Mouse (Mus musculus) intestine, embryonic 16.5 days (tissue): ENCODE results near the gene Wdcp. TPM values are rescaled to one million over a fixed set of nuclear protein-coding genes. Genes with fewer than 3 reads are reported as not detected.

Experiments
- ATAC-seq: fragments of 200-750 bp; cut with Nextera tagmentation; 2 replicates; pipeline ENCODE4 v1.8.0; 2017; ENCODE audit warnings: moderate TSS enrichment, moderate library complexity
- H3K27ac ChIP-seq: fragments of 300-500 bp; sonication (generic); 2 replicates; pipeline ENCODE4 v1.5.1; 2014; ENCODE audit warnings: mild to moderate bottlenecking, low read length
- H3K27me3 ChIP-seq: fragments of 300-500 bp; sonication (generic); replicated peaks from 2 replicates; pipeline ENCODE4 v1.6.1; 2014; ENCODE audit warnings: low read length, control low read depth, mixed read lengths; ENCODE audit not compliant: control insufficient read depth, insufficient read depth
- H3K36me3 ChIP-seq: fragments of 300-500 bp; sonication (generic); 2 replicates; pipeline ENCODE4 v1.6.1; 2014; ENCODE audit warnings: low read length, control low read depth; ENCODE audit not compliant: control insufficient read depth, insufficient read depth
- H3K4me1 ChIP-seq: fragments of 300-500 bp; sonication (generic); 2 replicates; pipeline ENCODE4 v1.6.1; 2014; ENCODE audit warnings: low read length, control low read depth, mixed read lengths; ENCODE audit not compliant: control insufficient read depth, insufficient read depth
- H3K4me2 ChIP-seq: fragments of 300-500 bp; sonication (generic); 2 replicates; pipeline ENCODE4 v1.6.1; 2014; ENCODE audit warnings: low read depth, low read length, control low read depth
- H3K4me3 ChIP-seq: fragments of 300-500 bp; sonication (generic); 2 replicates; pipeline ENCODE4 v1.5.1; 2014; ENCODE audit warnings: mild to moderate bottlenecking, low read length
- H3K9ac ChIP-seq: fragments of 300-500 bp; sonication (generic); 2 replicates; pipeline ENCODE4 v1.6.1; 2014; ENCODE audit warnings: low read depth, low read length
- H3K9me3 ChIP-seq: fragments of 300-500 bp; sonication (generic); 2 replicates; pipeline ENCODE4 v1.6.1; 2016; ENCODE audit warnings: low read length, control low read depth; ENCODE audit not compliant: control insufficient read depth
- WGBS: fragments of 180-500 bp; shearing (Covaris S2); extraction: QIAGEN DNeasy Blood & Tissue Kit; methylation state at CpG from one replicate; pipeline ENCODE4 v1.1.7; 2014; 5-methylcytosine and 5-hydroxymethylcytosine counted together
- polyA plus RNA-seq: library from polyadenylated mRNA; unstranded; fragments of >200 nt; fragmentation: Nextera tagmentation; extraction: Ambion mirVana; gene quantifications from 2 replicates; pipeline ENCODE4 v1.2.1, GENCODE M21; 2015

Wdcp gene
- polyA plus RNA-seq, 1 experiment from 2014 or later, result 12.4 TPM

DNA sequence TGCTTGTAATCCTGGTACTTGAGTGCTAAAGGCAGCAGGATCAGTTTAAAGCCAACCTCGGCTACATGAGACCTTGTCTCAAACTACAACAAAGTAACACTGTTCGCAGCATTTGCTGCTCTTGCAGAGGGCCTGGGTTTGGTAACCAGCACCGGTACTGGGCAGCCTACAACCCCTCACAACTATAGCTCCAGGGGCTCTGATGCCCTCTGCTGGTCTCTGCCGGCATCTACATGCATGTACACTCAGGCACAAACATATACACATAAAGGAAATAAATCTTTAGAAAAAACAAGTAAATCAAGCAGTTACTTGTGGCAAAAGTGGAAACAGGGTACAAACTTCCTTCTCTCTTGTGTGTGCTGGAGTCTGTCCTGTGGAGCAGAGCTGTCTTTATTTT lies 19.6 kb downstream of the Wdcp start:
- no peak for ATAC-seq
- H3K9ac ChIP-seq, result no peak overlapping the region
- H3K36me3 ChIP-seq, result no peaks in the 10 kb centered on the region
- H3K4me3 ChIP-seq, result no peak overlapping the region
- 0 out of 2 replicates have a peak, but pooled peaks cover 5% of the 10 kb centered on the region for H3K4me1 ChIP-seq
- no peak overlapping the region for H3K4me2 ChIP-seq
- no peak overlapping the region for H3K27ac ChIP-seq
- WGBS, result 90% methylated on average over 4 of the region's 4 CpGs
- H3K9me3 ChIP-seq, result no peaks in the 10 kb centered on the region
- H3K27me3 ChIP-seq, result no peaks in the 10 kb centered on the region

DNA sequence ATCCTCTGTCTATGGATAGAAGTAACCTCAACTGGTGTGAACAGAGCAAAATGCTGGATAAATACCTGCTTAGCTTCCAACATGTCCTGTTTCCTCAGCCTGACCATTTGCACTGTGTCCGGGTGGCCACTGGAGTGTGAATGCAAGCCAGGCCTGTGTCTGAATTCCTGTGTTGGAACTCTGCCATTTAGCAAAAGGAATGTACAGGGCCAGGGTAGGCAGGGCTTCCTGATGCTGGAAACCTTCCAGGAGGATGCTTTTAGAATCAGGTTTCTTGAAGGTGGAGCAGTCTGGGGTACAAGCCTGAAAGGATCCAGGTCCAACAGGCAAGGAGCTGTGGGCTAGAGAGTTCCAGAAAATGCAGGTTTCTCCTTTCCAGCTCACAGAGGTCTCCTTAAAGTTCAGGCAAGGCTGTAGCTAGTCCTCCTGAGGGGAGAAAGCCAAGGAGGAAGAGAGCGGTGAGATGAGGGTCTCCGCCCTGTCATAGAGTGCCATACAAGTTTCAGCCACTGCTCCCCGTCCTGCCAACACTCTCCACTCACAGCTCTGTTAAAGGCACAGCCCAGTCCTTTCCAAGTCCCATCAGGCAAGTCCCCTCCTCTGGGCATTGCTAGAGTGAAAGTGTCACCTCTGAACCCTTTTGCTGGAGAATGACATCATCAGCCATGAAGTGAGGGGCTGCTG lies 20.7 kb downstream of the Wdcp start:
- H3K4me1 ChIP-seq, result 0 out of 2 replicates have a peak, but pooled peaks cover 5% of the 10 kb centered on the region
- no peak overlapping the region for H3K9ac ChIP-seq
- no peak overlapping the region for H3K4me3 ChIP-seq
- 0 out of 2 replicates have a peak, but pooled peaks have one; percentile 29 for ATAC-seq
- H3K27ac ChIP-seq, result no peak overlapping the region
- no peaks in the 10 kb centered on the region for H3K27me3 ChIP-seq
- H3K36me3 ChIP-seq, result no peaks in the 10 kb centered on the region
- WGBS, result 60% methylated on average over 4 of the region's 4 CpGs
- no peak overlapping the region for H3K4me2 ChIP-seq
- H3K9me3 ChIP-seq, result no peaks in the 10 kb centered on the region

DNA sequence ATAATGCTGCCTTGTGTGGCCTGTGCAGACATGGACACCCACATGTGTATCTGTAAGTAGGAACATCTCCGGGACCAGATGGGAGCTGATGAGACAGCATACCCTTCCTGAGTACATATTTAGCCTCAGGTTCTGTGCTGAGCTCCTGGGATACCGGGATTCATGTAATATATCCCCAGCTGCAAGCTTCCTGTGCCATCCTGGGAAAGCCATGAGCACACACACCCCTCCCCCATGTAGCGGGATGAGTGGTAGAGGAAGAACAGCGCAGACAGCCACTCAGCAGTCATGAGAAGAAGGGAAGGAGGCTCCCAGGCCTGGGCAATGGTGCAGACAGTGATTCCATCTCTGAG lies 21.2 kb downstream of the Wdcp start:
- no peak overlapping the region for H3K27ac ChIP-seq

DNA sequence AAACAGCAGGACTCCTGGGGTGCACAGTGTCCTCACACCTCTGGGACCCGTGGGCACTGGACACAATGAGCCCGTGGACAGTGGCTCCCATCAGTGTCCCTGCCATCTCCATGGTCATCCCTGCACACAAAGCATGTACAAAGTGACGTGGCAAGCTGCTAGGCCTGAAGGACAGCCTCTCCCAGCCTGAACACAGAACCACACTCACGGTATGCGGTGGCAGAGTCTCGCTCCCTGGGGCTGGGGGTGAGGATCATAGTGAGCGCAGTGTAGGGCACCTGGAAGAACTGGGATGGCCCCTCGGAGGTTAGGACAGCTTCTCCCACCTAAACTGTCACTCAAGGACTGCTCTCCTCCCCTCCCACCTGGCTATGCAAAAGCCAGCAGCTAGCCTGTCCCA lies 25.8 kb downstream of the Wdcp start:
- H3K27ac ChIP-seq, result no peak overlapping the region
- 81% methylated on average over 8 of the region's 8 CpGs for WGBS
- H3K27me3 ChIP-seq, result no peaks in the 10 kb centered on the region
- no peak for ATAC-seq
- no peaks in the 10 kb centered on the region for H3K36me3 ChIP-seq
- no peak overlapping the region for H3K9ac ChIP-seq
- peaks cover 11% of the 10 kb centered on the region for H3K4me1 ChIP-seq
- no peaks in the 10 kb centered on the region for H3K9me3 ChIP-seq
- H3K4me2 ChIP-seq, result no peak overlapping the region
- no peak overlapping the region for H3K4me3 ChIP-seq

More for the DNA sequence above, 21.2 kb downstream of the Wdcp start:
- Histone ChIP-seq H3K9me3 (no peaks in the 10 kb centered on the region), H3K4me2 (no peak overlapping the region), H3K36me3 (no peaks in the 10 kb centered on the region), H3K27me3 (no peaks in the 10 kb centered on the region), H3K4me1 (0 out of 2 replicates have a peak, but pooled peaks cover 8% of the 10 kb centered on the region), H3K4me3 (no peak overlapping the region), H3K9ac (no peak overlapping the region)
- WGBS, result 62% methylated on average over 4 of the region's 4 CpGs
- ATAC-seq, result no peak

DNA sequence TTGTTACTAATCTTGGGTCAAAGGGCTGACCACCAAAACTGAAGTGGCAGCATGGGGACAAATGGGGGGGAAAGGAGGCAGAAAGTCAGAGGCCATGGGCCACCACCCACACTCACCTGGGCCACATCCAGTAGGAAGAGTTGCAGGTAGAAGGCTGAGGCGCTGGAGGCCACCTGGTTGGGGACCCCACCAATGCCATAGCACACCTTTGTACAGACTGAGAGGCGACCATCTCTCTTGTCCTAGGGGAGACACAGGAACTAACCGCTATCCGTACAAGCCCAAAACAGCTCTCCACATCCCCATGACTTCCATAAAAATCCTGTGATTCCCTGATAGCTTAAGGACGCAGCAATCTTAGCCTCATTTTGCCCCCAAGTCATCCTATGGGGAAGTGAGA lies 28.2 kb downstream of the Wdcp start:
- 89% methylated on average over 5 of the region's 5 CpGs for WGBS
- no peak overlapping the region for H3K4me3 ChIP-seq
- no peak for ATAC-seq
- H3K9ac ChIP-seq, result no peak overlapping the region
- peaks cover 19% of the 10 kb centered on the region for H3K4me1 ChIP-seq
- no peak overlapping the region for H3K4me2 ChIP-seq
- H3K36me3 ChIP-seq, result no peaks in the 10 kb centered on the region
- H3K27ac ChIP-seq, result no peak overlapping the region
- no peaks in the 10 kb centered on the region for H3K27me3 ChIP-seq
- no peaks in the 10 kb centered on the region for H3K9me3 ChIP-seq

DNA sequence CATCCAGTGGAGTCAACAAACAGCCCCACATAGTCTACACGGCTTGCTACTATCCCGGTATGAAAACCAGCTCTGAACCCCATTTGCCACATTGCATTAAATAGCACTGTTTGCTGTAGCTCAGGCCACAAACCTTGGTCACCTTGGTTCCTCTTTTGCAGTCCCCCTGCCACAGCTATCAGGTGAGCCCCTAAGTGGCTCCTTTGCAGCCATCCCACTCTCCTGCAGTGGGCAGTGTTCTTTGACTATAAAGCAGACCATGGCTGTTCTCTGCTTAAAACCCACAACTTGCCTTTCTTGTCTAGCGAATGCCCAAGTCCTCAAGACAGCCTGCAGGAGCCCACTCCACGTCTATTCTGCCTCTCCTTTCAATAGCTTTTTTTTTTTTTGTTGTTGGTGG lies 29.2 kb downstream of the Wdcp start:
- no peak overlapping the region for H3K27ac ChIP-seq
- ATAC-seq, result no peak
- H3K9me3 ChIP-seq, result no peaks in the 10 kb centered on the region
- H3K4me3 ChIP-seq, result no peak overlapping the region
- no peak overlapping the region for H3K4me2 ChIP-seq
- no peaks in the 10 kb centered on the region for H3K36me3 ChIP-seq
- H3K9ac ChIP-seq, result no peak overlapping the region
- H3K4me1 ChIP-seq, result peaks cover 20% of the 10 kb centered on the region
- H3K27me3 ChIP-seq, result no peaks in the 10 kb centered on the region
- WGBS, result 70% methylated on average over 4 of the region's 4 CpGs

DNA sequence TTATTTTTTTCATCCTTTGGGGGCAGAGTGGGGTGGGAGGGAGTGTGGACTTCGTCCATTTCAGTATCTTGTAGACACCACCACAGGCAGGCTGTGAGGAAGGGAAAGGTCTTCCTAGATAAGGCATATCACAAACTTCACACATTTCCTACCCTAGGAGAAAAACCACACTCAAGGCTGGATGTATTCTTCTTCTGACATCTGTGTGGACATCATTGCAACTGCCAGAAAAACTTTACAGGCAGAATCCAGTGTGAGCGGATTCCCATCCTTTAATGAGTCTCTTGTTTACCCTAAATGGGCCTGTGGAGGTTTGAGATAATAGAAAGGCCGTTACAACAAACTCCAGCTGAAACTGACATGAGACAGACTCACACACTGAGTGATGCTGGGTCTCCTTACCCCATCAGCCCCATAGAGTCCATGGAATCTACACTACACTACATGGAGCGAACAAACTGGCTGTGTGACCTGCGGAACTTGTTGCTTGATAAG lies 29.9 kb downstream of the Wdcp start:
- 61% methylated on average over 5 of the region's 5 CpGs for WGBS
- Histone ChIP-seq H3K4me2 (no peak overlapping the region), H3K36me3 (no peaks in the 10 kb centered on the region), H3K9me3 (no peaks in the 10 kb centered on the region), H3K4me1 (peaks cover 20% of the 10 kb centered on the region), H3K9ac (no peak overlapping the region), H3K27me3 (no peaks in the 10 kb centered on the region), H3K4me3 (no peak overlapping the region), H3K27ac (no peak overlapping the region)
- ATAC-seq, result no peak

DNA sequence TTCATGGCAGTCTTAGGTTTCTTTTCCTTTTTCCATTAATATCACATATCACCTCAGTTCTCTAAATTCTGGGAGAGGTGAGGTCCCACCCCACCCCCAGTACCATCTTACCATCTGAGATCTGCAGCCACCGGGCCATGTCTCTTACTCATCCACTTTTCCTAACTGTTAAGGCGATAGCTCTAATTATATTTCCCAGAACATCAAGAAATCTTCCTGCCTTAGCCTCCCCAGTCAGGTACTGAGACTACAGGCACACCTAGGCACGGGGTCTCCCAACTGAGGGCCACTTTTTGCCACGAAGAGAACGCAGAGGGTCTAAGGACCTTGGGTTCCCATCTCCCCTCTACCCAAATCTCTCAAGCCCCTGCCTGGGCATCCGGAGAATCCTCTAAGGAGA lies 30.4 kb downstream of the Wdcp start:
- Histone ChIP-seq H3K9ac (no peak overlapping the region; the same call in 1 of the 2 replicates), H3K4me3 (peak overlapping the region; percentile 34; the same call in 1 of the 2 replicates), H3K36me3 (no peaks in the 10 kb centered on the region), H3K27ac (no peak overlapping the region), H3K9me3 (no peaks in the 10 kb centered on the region), H3K4me2 (peak overlapping the region; percentile 84), H3K4me1 (peaks cover 20% of the 10 kb centered on the region), H3K27me3 (no peaks in the 10 kb centered on the region)
- 76% methylated on average over 6 of the region's 6 CpGs for WGBS
- ATAC-seq, result no peak

DNA sequence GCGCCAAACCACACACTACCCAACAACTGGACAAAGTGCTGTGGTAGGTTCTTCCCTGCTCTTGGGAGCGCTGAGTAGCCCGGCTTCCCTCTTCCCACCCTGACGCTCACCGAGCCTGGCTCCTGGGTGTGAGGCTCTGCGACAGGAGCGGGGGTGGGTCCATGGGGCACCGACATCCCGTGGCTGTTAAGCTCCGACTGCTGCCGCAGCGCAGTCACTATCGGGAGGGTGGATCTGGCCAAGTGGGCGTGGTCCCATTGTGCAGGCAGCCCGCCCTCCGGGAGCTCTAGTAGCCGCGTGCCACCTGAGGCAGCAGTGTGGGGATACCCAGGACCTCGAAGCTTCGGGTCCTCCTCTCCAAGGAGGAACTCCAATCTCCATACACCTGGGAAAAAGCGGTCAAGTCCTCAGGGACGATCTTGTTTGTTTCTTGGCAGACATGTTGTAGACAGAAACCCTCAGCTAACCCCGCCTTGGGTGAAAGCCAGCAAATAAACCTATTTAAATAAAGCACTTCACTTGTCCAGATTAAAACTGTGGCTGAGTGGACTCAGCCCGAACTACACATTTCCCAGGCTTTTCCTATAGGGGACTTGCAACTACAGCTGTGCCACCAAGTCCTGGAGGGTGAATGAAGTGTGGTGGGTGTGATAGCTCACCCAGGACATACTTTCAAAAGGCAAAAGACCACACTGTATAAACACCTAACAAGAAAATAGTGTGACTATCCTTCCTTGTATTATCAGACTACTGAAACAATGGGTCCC lies 31.2 kb downstream of the Wdcp start, which contains the start of gene Mfsd2b:
Mfsd2b (minus strand) TSS at position 199 of the 767 bp plus-strand sequence.
- 3% methylated on average over 24 of the region's 24 CpGs for WGBS
- Histone ChIP-seq H3K9me3 (no peaks in the 10 kb centered on the region), H3K9ac (peak within 1 kb of the TSS; percentile 62), H3K27ac (no peak within 1 kb of the TSS), H3K36me3 (0 out of 2 replicates have a peak, but pooled peaks cover 3% of the 10 kb centered on the region), H3K4me2 (peak within 1 kb of the TSS; percentile 84), H3K4me3 (peak within 1 kb of the TSS; percentile 34), H3K4me1 (peaks cover 16% of the 10 kb centered on the region), H3K27me3 (no peaks in the 10 kb centered on the region)
- ATAC-seq, result peak; percentile 94
